Mouse (Mus musculus) spleen, adult 2 months (tissue): ENCODE data around the gene Grik5. TPM values are rescaled to one million over a fixed set of nuclear protein-coding genes. Genes with fewer than 3 reads are reported as not detected.

ENCODE experiments used
- DNase-seq, 2 experiments: peaks; one replicate each; pipeline versions ENCODE4 v3.0.0 to v3.0.0-alpha.2; 2012 to 2021; ENCODE audit warnings: low spot score in 2 of 2, low read depth in 1 of 2
- H3K27ac ChIP-seq: fragments of 200-500 bp; 2 replicates; pipeline ENCODE4 v1.5.1; 2012; ENCODE audit warnings: low read length, inconsistent platforms; ENCODE audit not compliant: insufficient read depth
- H3K27me3 ChIP-seq: fragments of 200-500 bp; 2 replicates; pipeline ENCODE4 v1.6.1; 2012; ENCODE audit warnings: mild to moderate bottlenecking, moderate library complexity, low read length, inconsistent platforms; ENCODE audit not compliant: control insufficient read depth, insufficient read depth
- H3K36me3 ChIP-seq: fragments of 200-500 bp; 2 replicates; pipeline ENCODE4 v1.6.1; 2012; ENCODE audit warnings: mild to moderate bottlenecking, low read length, inconsistent platforms; ENCODE audit not compliant: control insufficient read depth, insufficient read depth
- H3K4me1 ChIP-seq: fragments of 200-500 bp; 2 replicates; pipeline ENCODE4 v1.6.1; 2011; ENCODE audit warnings: inconsistent platforms; ENCODE audit not compliant: control insufficient read depth, insufficient read depth, insufficient read length
- H3K4me3 ChIP-seq: fragments of 200-500 bp; 2 replicates; pipeline ENCODE4 v1.5.1; 2011; ENCODE audit warnings: mild to moderate bottlenecking, inconsistent platforms; ENCODE audit not compliant: insufficient read depth, insufficient read length; ENCODE audit errors: extremely low read depth
- CTCF ChIP-seq: fragments of 200-500 bp; IDR thresholded peaks from 2 replicates; pipeline ENCODE4 v1.5.1; 2011; ENCODE audit warnings: mild to moderate bottlenecking, inconsistent platforms; ENCODE audit not compliant: insufficient read depth, insufficient read length, insufficient replicate concordance; ENCODE audit errors: extremely low read depth
- POLR2A ChIP-seq: fragments of 200-500 bp; IDR thresholded peaks from 2 replicates; pipeline ENCODE4 v1.6.1; 2011; ENCODE audit warnings: low read depth, low read length, inconsistent platforms
- WGBS: fragments of 180-500 bp; shearing (Covaris S2); methylation state at CpG from one replicate; pipeline ENCODE4 v1.1.7; 2018; 5-methylcytosine and 5-hydroxymethylcytosine counted together
- polyA plus RNA-seq: library from polyadenylated mRNA; depleted of rRNA; stranded (reverse); fragments of >200 nt; gene quantifications from 2 replicates; pipeline ENCODE4 v1.2.3, GENCODE M21; 2012

Grik5 gene
- polyA plus RNA-seq, 1 experiment = 10.2 TPM

DNA sequence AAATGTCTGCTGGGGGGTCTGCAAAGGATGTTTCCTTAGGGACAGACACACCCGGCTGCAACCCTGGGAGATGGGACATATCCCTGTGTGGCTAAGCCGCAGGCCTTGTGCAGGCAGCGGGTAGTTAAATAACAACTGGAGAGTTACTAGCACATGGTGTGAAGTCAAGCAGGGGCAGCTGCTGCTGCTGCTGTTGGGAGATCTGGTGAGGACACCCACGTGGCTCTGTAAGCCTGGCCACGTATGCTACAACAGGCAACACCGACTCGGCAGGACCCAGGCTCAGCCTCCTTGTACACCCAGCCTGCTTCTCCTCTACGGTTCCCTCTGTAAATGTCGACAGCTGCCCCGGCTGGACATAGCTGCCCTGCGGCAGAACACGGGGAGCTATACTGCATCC is 30.2 kb downstream of the Grik5 start:
- H3K4me1 ChIP-seq = no peaks in the 10 kb centered on the region
- no peaks in the 10 kb centered on the region for H3K36me3 ChIP-seq
- 94% methylated on average over 12 of the region's 12 CpGs for WGBS

GRCm38 (mm10) chr7:25035916-25036315 is 36.2 kb downstream of the Grik5 start:
- whole genome bisulfite sequencing = 45% methylated on average over 7 of the region's 7 CpGs
- peak; percentile 30 to 59 for DNase-seq
- no peaks in the 10 kb centered on the region for H3K36me3 ChIP-seq
- H3K4me1 ChIP-seq = no peaks in the 10 kb centered on the region
- H3K27ac ChIP-seq = no peak overlapping the region
- no peak overlapping the region for H3K4me3 ChIP-seq
- TF ChIP-seq POLR2A (no peak), CTCF (peak; percentile 76; the same call in 1 of the 2 replicates)
- H3K27me3 ChIP-seq = no peaks in the 10 kb centered on the region

More for the DNA sequence above, 30.2 kb downstream of the Grik5 start:
- DNase-seq = no peak
- Histone ChIP-seq H3K27ac (no peak overlapping the region), H3K4me3 (no peak overlapping the region), H3K27me3 (no peaks in the 10 kb centered on the region)
- TF ChIP-seq POLR2A (no peak), CTCF (no peak)

- no peaks in the 10 kb centered on the region for H3K4me1 ChIP-seq
These were observed 37.4 kb downstream of the Grik5 start for GRCm38 (mm10) chr7:25034796-25035195.

GRCm38 (mm10) chr7:25031528-25031927 is 40.6 kb downstream of the Grik5 start:
- no peaks in the 10 kb centered on the region for H3K4me1 ChIP-seq
- no peak overlapping the region for H3K4me3 ChIP-seq
- no peak for TF ChIP-seq CTCF
- no peak for TF ChIP-seq POLR2A
- no peaks in the 10 kb centered on the region for H3K36me3 ChIP-seq
- H3K27me3 ChIP-seq = no peaks in the 10 kb centered on the region
- no peak for DNase-seq
- 89% methylated on average over 3 of the region's 3 CpGs for WGBS
- H3K27ac ChIP-seq = no peak overlapping the region

More at GRCm38 (mm10) chr7:25034796-25035195, 37.4 kb downstream of the Grik5 start:
- no peak for DNase-seq
- Histone ChIP-seq H3K27me3 (no peaks in the 10 kb centered on the region), H3K36me3 (no peaks in the 10 kb centered on the region), H3K27ac (no peak overlapping the region), H3K4me3 (no peak overlapping the region)
- 86% methylated on average over 4 of the region's 4 CpGs for WGBS
- TF ChIP-seq CTCF (no peak), POLR2A (no peak)

DNA sequence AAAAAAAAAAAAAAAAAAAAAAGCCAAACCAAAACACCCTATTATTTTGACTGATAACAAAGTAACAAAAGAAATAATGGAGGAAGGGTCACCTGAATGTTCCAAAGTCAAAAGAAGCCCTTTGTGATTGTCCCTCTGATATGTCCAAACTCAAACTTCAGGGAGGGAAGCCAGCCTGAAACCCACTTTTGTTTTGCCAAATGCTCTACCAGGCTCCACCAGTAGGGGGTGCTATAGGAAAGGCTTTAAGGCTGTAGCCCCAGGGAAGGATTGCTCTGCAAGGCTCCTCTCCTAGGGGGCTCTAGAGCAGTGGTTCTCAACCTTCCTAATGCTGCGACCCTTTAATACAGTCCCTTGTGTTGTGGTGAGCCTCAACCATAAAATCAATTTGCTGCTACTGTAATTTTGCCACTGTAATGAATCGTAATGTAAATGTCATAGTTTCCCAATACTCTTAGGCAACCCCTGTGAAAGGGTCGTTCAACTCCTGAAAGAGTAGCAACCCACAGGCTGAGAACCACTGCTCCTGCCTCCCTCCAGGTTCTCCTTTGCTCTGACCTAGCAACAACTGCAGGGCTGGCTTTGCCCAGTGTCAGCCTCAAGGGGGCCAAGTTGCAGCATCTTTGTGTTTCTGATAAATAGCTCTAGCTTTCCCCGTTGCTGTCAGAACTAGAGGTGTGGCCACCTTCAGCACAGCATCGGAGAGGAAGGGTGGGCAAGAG is 42.0 kb downstream of the Grik5 start:
- TF ChIP-seq CTCF (peak; percentile 78; the same call in 1 of the 2 replicates), POLR2A (no peak)
- 60% methylated on average over 5 of the region's 5 CpGs for WGBS
- Histone ChIP-seq H3K27ac (no peak overlapping the region), H3K36me3 (no peaks in the 10 kb centered on the region), H3K27me3 (no peaks in the 10 kb centered on the region), H3K4me3 (no peak overlapping the region), H3K4me1 (no peaks in the 10 kb centered on the region)
- peak; percentile 49 to 62 for DNase-seq

- TF ChIP-seq POLR2A (no peak), CTCF (no peak)
- H3K27ac ChIP-seq = no peak overlapping the region
- no peaks in the 10 kb centered on the region for H3K27me3 ChIP-seq
- 45% methylated on average over 7 of the region's 7 CpGs for WGBS
- H3K36me3 ChIP-seq = no peaks in the 10 kb centered on the region
- no peak overlapping the region for H3K4me3 ChIP-seq
- no peak for DNase-seq
- H3K4me1 ChIP-seq = no peaks in the 10 kb centered on the region
These were observed 45.7 kb downstream of the Grik5 start for GRCm38 (mm10) chr7:25026452-25026851.

GRCm38 (mm10) chr7:25025855-25026439 is 46.2 kb downstream of the Grik5 start:
- Histone ChIP-seq H3K4me3 (no peak overlapping the region), H3K27me3 (no peaks in the 10 kb centered on the region), H3K4me1 (no peaks in the 10 kb centered on the region), H3K36me3 (no peaks in the 10 kb centered on the region), H3K27ac (no peak overlapping the region)
- 80% methylated on average over 10 of the region's 10 CpGs for WGBS
- no peak for TF ChIP-seq POLR2A
- no peak for TF ChIP-seq CTCF
- DNase-seq = no peak
